Mouse (Mus musculus) heart, embryonic 15.5 days (tissue): Measurements from ENCODE around the gene Dus2. TPM values are rescaled to one million over a fixed set of nuclear protein-coding genes. Genes with fewer than 3 reads are reported as not detected.
"Not testable (repeated sequence)": the region's sequence is repeated elsewhere in the genome, so short reads cannot be mapped to it uniquely, and the experiment has no call there.

Experiments used
- ATAC-seq: fragments of 200-750 bp; cut with Nextera tagmentation; replicated peaks from 2 replicates; pipeline ENCODE4 v1.8.0; 2017; ENCODE audit warnings: low read depth, moderate TSS enrichment; ENCODE audit not compliant: insufficient number of reproducible peaks, insufficient read depth, low FRiP score
- H3K27ac ChIP-seq: fragments of 300-500 bp; sonication (generic); 2 replicates; pipeline ENCODE4 v1.5.1; 2015; ENCODE audit warnings: mild to moderate bottlenecking, inconsistent platforms
- H3K27me3 ChIP-seq: fragments of 300-500 bp; sonication (generic); 2 replicates; pipeline ENCODE4 v1.6.1; 2015; ENCODE audit warnings: inconsistent platforms
- H3K36me3 ChIP-seq: fragments of 300-500 bp; sonication (generic); 2 replicates; pipeline ENCODE4 v1.6.1; 2015; ENCODE audit warnings: mild to moderate bottlenecking, inconsistent platforms
- H3K4me1 ChIP-seq: fragments of 300-500 bp; sonication (generic); replicated peaks from 2 replicates; pipeline ENCODE4 v1.6.1; 2015; ENCODE audit warnings: inconsistent platforms
- H3K4me2 ChIP-seq: fragments of 300-500 bp; sonication (generic); 2 replicates; pipeline ENCODE4 v1.6.1; 2015; ENCODE audit warnings: inconsistent platforms, mild to moderate bottlenecking, moderate library complexity
- H3K4me3 ChIP-seq: fragments of 300-500 bp; sonication (generic); 2 replicates; pipeline ENCODE4 v1.5.1; 2015; ENCODE audit warnings: mild to moderate bottlenecking, inconsistent platforms
- H3K9ac ChIP-seq: fragments of 300-500 bp; sonication (generic); 2 replicates; pipeline ENCODE4 v1.6.1; 2015; ENCODE audit warnings: mild to moderate bottlenecking, inconsistent platforms
- H3K9me3 ChIP-seq: fragments of 300-500 bp; sonication (generic); replicated peaks from 2 replicates; pipeline ENCODE4 v1.6.1; 2016; ENCODE audit warnings: inconsistent platforms
- WGBS: fragments of 180-500 bp; shearing (Covaris S2); methylation state at CpG from one replicate; pipeline ENCODE4 v1.1.7; 2015; ENCODE audit warnings: mixed read lengths; 5-methylcytosine and 5-hydroxymethylcytosine counted together
- polyA plus RNA-seq: library from polyadenylated mRNA; unstranded; fragments of >200 nt; fragmentation: Nextera tagmentation; extraction: Ambion mirVana; gene quantifications from 2 replicates; pipeline ENCODE4 v1.2.1, GENCODE M21; 2015

The Dus2 gene
- polyA plus RNA-seq, 1 experiment from 2014 or later: 12.5 TPM

DNA sequence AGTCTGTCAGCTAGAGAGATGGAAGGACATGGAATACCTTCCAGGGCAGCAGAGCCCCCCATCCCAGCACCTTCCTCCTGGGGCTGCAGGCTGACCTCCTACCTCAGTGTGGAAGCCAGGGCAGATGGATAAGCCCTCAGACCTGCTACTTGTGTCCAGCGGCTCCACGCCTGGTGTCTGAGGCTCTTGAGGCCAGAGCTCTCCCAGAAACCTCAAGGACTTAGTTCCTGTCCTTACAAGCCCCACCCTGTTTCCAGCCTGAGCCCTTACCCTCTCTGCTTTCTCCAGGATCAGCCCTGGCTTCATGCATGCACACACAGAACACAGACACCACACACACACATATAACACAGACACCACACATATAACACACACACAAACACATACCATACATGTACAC, 409 bp downstream of the Dus2 start:
- H3K4me1 ChIP-seq: peaks cover 6% of the 10 kb centered on the region; the same call in 1 of the 2 replicates
- ATAC-seq: no peak
- no peaks in the 10 kb centered on the region for H3K36me3 ChIP-seq
- no peak overlapping the region for H3K9ac ChIP-seq
- no peaks in the 10 kb centered on the region for H3K27me3 ChIP-seq
- H3K27ac ChIP-seq: no peak overlapping the region
- H3K4me2 ChIP-seq: no peak overlapping the region
- H3K4me3 ChIP-seq: no peak overlapping the region
- no peaks in the 10 kb centered on the region for H3K9me3 ChIP-seq
- 66% methylated on average over 2 of the region's 2 CpGs for WGBS

DNA sequence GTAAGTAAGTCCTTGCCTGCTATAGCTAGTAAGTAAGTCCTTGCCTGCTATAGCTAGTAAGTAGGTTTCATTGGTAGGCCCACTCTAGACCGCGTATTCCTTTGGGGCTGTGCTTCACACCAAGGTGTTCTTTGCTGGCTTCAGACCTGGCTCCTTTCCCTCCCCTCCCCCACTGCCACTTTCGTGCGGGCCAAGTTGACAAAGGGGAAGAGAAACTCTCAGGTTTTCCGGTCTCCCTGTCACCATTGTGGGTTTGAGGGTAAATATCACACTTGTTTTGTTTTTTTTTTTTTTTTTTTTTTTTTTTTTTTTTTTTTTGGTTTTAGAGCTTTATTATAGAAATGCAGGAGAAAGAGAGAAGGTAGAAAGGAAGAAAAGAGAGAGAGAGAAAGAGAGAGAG, 1.4 kb downstream of the Dus2 start:
- Histone ChIP-seq H3K4me1 (peaks cover 6% of the 10 kb centered on the region; the same call in 1 of the 2 replicates), H3K36me3 (no peaks in the 10 kb centered on the region), H3K4me2 (no peak overlapping the region), H3K9me3 (no peaks in the 10 kb centered on the region), H3K27me3 (no peaks in the 10 kb centered on the region), H3K27ac (no peak overlapping the region), H3K9ac (no peak overlapping the region), H3K4me3 (no peak overlapping the region)
- no peak for ATAC-seq
- WGBS: 61% methylated on average over 5 of the region's 5 CpGs

DNA sequence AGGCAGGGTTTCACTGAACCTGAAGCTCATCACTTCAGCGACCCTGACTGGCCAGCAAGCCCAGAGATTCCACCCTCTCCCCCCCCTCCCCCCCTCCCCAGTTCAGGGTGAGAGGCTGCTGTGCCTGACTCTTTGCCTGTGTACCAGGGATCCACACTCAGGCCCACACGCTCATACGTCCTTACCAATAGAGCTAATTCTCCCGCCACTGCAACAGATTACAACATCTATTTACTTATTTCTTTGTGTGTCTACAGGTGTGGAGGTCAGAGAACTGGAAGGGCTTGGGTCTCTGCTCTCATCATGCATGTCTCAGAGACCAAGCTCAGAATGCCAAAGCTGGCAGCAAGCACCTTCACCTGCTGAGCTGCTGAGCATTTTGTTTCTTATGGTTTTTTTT, 2.1 kb downstream of the Dus2 start:
- peaks cover 6% of the 10 kb centered on the region; the same call in 1 of the 2 replicates for H3K4me1 ChIP-seq
- H3K4me3 ChIP-seq: no peak overlapping the region
- no peaks in the 10 kb centered on the region for H3K27me3 ChIP-seq
- no peaks in the 10 kb centered on the region for H3K9me3 ChIP-seq
- H3K4me2 ChIP-seq: no peak overlapping the region
- H3K27ac ChIP-seq: no peak overlapping the region
- no peak overlapping the region for H3K9ac ChIP-seq
- no peaks in the 10 kb centered on the region for H3K36me3 ChIP-seq
- WGBS: 69% methylated on average over 4 of the region's 4 CpGs
- no peak for ATAC-seq

DNA sequence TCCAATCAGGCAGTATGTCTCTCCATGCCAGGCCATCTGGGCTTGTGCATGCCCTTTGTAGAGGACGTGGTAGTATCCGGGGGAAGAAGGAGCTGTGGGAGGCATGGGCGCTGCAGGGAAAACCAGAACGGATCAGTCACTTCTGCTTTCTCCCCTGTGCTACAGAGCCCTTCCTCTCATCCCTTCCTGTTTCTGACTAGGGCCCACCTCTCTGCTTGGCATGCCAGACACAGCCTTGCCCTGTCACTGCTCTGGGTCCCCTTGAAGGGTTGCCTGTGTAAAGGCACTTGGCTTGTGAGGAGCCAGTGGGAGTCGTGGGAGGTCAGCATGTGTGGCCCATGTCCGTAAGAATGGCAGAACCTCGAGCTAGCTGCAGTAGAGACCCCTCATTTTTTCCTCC, 5.2 kb downstream of the Dus2 start:
- Histone ChIP-seq H3K9me3 (no peaks in the 10 kb centered on the region), H3K27ac (no peak overlapping the region), H3K9ac (no peak overlapping the region), H3K27me3 (no peaks in the 10 kb centered on the region), H3K4me3 (no peak overlapping the region), H3K4me2 (no peak overlapping the region), H3K36me3 (no peaks in the 10 kb centered on the region), H3K4me1 (no peaks in the 10 kb centered on the region)
- WGBS: 63% methylated on average over 7 of the region's 7 CpGs
- ATAC-seq: no peak

DNA sequence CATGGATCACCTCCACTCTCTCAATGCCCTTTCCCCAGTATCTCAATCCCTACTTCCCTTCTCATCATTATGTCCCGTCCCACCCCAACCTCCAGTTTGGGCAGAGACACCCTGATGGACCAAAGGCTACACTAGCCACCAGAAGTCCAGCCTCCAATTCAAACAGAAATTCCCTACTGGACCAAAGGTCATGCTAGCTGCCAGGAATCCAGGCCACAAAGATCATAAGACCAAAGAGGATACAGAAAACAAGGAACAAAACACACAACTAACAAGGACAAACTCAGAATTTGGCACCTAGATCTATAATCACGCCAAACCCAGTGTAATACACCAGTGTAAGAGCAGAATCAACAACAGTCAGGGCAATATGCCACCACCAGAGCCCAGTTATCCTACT, 7.8 kb downstream of the Dus2 start:
- H3K36me3 ChIP-seq: no peaks in the 10 kb centered on the region
- H3K27me3 ChIP-seq: no peaks in the 10 kb centered on the region
- no peak overlapping the region for H3K9ac ChIP-seq
- no peak overlapping the region for H3K4me2 ChIP-seq
- WGBS: 68% methylated on average over 2 of the region's 2 CpGs
- H3K4me1 ChIP-seq: no peaks in the 10 kb centered on the region
- H3K27ac ChIP-seq: no peak overlapping the region
- no peaks in the 10 kb centered on the region for H3K9me3 ChIP-seq
- no peak overlapping the region for H3K4me3 ChIP-seq
- no peak for ATAC-seq

DNA sequence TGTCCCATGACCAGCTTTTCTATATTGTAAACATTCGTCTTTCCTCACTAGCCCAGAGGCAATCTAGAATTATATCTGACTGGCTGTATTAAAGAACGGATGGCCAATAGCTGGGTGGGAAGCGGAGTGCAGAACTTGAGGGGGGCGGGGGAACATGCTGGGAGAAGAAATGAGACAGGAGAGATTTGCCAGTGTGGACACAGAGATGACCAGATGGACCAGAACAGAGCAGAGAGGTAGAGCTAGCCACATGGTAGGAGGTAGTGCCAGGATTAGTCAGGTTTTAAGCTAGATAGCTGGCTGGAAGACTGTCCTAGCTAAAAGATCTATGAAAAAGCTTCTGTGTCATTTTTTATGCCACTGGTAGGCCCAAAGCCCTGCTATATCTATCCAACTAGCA, 10.8 kb downstream of the Dus2 start:
- WGBS: 81% methylated on average over 4 of the region's 4 CpGs
- Histone ChIP-seq H3K4me2 (no peak overlapping the region), H3K27me3 (no peaks in the 10 kb centered on the region), H3K4me1 (no peaks in the 10 kb centered on the region), H3K4me3 (no peak overlapping the region), H3K27ac (no peak overlapping the region), H3K9ac (no peak overlapping the region), H3K36me3 (no peaks in the 10 kb centered on the region), H3K9me3 (no peaks in the 10 kb centered on the region)
- ATAC-seq: no peak

DNA sequence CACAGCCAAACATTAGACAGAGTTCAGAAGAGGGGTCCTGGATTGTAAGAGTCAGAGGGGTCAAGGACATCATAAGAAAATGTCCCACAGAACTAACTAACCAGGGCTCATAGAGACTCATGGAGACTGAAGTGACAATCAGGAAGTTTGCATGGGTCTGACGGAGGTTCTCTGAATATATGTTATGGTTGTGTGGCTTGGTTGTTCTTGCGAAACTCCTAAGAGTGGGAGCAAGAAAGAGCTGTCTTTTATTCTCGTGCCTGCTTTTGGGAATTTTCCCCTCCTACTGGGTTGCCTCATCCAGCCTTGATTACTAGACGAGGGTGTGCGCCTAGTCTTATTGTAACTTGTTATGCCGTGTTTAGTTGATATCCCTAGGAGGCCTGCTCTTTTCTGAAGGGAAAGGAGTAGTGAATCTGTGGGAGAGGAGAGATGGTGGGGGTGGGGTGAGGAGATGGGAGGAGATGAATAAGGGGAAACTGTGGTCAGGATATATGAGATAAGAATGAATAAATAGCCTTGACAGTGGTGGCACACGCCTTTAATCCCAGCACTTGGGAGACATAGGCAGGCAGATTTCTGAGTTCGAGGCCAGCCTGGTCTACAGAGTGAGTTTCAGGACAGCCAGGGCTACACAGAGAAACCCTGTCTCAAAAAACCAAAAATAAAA, 13.5 kb downstream of the Dus2 start:
- no peak for ATAC-seq
- no peak overlapping the region for H3K4me3 ChIP-seq
- peaks cover 2% of the 10 kb centered on the region for H3K4me1 ChIP-seq
- no peak overlapping the region for H3K9ac ChIP-seq
- no peaks in the 10 kb centered on the region for H3K36me3 ChIP-seq
- H3K4me2 ChIP-seq: no peak overlapping the region
- no peak overlapping the region for H3K27ac ChIP-seq
- no peaks in the 10 kb centered on the region for H3K27me3 ChIP-seq
- 67% methylated on average over 8 of the region's 8 CpGs for WGBS
- H3K9me3 ChIP-seq: no peaks in the 10 kb centered on the region

DNA sequence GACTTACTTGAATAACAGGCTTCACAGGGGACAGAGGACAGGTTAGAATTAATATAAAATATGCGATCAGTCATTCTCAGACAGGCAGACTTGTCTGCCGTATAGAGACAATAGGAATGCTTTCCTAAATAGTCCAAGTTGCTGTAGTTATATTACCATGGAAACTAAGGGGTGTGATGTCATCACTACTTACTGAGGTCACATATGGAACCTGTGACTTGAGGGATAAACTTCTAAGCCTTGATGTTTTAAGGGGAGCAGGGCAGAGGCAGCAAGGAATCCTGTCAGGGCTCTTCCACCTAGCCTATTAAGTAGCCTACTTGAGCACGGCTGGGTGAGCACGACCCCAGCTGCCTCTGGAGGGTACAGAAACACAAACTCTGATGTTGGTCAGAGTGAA, 14.7 kb downstream of the Dus2 start, which contains the start of gene Dpep2nb:
Gene Dpep2nb, minus strand, starts transcription at position 101 of the 400 bp plus-strand sequence.
- Histone ChIP-seq H3K4me2 (no peak within 1 kb of the TSS), H3K27ac (no peak within 1 kb of the TSS), H3K4me3 (no peak within 1 kb of the TSS), H3K36me3 (no peaks in the 10 kb centered on the region), H3K9ac (no peak within 1 kb of the TSS), H3K27me3 (no peaks in the 10 kb centered on the region), H3K9me3 (no peaks in the 10 kb centered on the region), H3K4me1 (peaks cover 13% of the 10 kb centered on the region)
- no peak for ATAC-seq
- WGBS: 68% methylated on average over 4 of the region's 4 CpGs

DNA sequence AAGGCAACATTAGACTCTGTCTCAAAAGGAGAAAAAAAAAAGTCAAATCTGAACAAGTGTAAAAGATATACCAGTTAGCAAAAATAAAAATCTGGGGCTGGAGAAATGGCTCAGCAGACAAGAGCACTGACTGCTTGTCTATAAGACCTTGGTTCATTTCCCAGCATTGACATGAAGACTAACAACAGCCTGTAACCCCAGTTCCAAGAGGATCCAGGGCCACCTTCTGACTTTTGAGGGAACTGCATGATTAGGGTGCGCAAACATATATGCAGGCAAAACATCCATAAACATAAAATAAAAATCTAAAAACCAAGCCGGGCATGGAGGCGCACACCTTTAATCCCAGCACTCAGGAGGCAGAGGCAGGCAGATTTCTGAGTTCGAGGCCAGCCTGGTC, 15.3 kb downstream of the Dus2 start:
- H3K27me3 ChIP-seq: no peaks in the 10 kb centered on the region
- H3K4me3 ChIP-seq: no peak overlapping the region
- H3K36me3 ChIP-seq: no peaks in the 10 kb centered on the region
- H3K4me1 ChIP-seq: peaks cover 13% of the 10 kb centered on the region
- WGBS: 80% methylated on average over 4 of the region's 4 CpGs
- H3K9ac ChIP-seq: no peak overlapping the region
- no peak overlapping the region for H3K27ac ChIP-seq
- ATAC-seq: no peak
- no peaks in the 10 kb centered on the region for H3K9me3 ChIP-seq
- no peak overlapping the region for H3K4me2 ChIP-seq

DNA sequence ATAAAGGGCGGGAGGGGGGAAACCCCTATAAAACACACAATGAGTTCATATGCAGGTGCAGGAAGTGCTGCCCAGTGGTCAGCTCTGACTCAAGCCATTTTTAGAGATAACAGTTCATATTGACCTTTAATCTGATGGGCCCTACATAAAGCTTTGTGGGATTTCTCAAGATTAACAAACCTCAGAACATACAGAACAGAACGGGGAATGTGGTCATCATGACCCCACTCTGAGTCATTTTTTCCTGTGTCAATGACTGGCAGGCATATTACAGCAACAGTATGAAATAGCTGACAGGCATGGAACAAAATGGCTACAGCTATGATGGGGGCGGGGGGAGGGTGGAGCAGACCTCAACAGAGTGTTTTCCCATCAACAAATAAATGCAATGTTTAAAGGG, 16.0 kb downstream of the Dus2 start:
- Histone ChIP-seq H3K4me2 (no peak overlapping the region), H3K9me3 (no peaks in the 10 kb centered on the region), H3K9ac (no peak overlapping the region), H3K27me3 (no peaks in the 10 kb centered on the region), H3K4me3 (no peak overlapping the region), H3K27ac (no peak overlapping the region), H3K4me1 (peaks cover 18% of the 10 kb centered on the region), H3K36me3 (no peaks in the 10 kb centered on the region)
- no peak for ATAC-seq
- WGBS: 54% methylated on average over 3 of the region's 3 CpGs

DNA sequence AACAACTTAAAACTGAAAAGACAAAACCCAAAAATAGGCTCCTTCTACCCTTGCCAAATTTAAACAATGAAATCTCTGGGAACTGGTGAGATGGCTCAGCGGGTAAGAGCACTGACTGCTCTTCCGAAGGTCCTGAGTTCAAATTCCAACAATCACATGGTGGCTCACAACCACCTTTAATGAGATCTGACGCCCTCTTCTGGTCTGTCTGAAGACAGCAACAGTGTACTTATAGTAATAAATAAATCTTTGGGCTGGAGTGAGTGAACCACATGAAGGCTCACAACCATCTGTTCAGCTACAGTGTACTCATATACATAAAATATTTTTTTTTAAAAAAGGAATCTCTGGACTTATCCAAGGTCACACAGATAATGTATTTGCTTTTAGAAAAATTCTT, 16.8 kb downstream of the Dus2 start:
- not testable (repeated sequence) for H3K36me3 ChIP-seq, H3K4me2 ChIP-seq, H3K4me3 ChIP-seq, H3K27ac ChIP-seq, H3K9me3 ChIP-seq, H3K9ac ChIP-seq, H3K27me3 ChIP-seq, ATAC-seq
- whole genome bisulfite sequencing: 65% methylated on average over 3 of the region's 3 CpGs
- peaks cover 18% of the 10 kb centered on the region for H3K4me1 ChIP-seq
